Mouse (Mus musculus) midbrain, postnatal 0 days (tissue): Measurements from ENCODE around the gene Psmb9. TPM values are rescaled to one million over a fixed set of nuclear protein-coding genes. Genes with fewer than 3 reads are reported as not detected.

Experiments used
- ATAC-seq: fragments of 200-750 bp; cut with Nextera tagmentation; 2 replicates; pipeline ENCODE4 v1.8.0; 2017; ENCODE audit warnings: moderate number of reproducible peaks, mild to moderate bottlenecking, moderate TSS enrichment, moderate library complexity; ENCODE audit not compliant: low FRiP score
- DNase-seq: peaks from one replicate; pipeline ENCODE4 v3.0.0-alpha.2; 2015; ENCODE audit warnings: low spot score
- H3K27ac ChIP-seq: fragments of 300-500 bp; sonication (generic); 2 replicates; pipeline ENCODE4 v1.5.1; 2014; ENCODE audit warnings: low read depth, mild to moderate bottlenecking, low read length, mixed read lengths
- H3K27me3 ChIP-seq: fragments of 300-500 bp; sonication (generic); 2 replicates; pipeline ENCODE4 v1.6.1; 2014; ENCODE audit warnings: low read length, control low read depth, mixed read lengths; ENCODE audit not compliant: insufficient read depth
- H3K36me3 ChIP-seq: fragments of 300-500 bp; sonication (generic); 2 replicates; pipeline ENCODE4 v1.6.1; 2014; ENCODE audit warnings: low read length, control low read depth, mixed read lengths; ENCODE audit not compliant: insufficient read depth
- H3K4me1 ChIP-seq: fragments of 300-500 bp; sonication (generic); 2 replicates; pipeline ENCODE4 v1.6.1; 2014; ENCODE audit warnings: mild to moderate bottlenecking, control low read depth, antibody characterized with exemption, low read length, mixed read lengths; ENCODE audit not compliant: insufficient read depth
- H3K4me2 ChIP-seq: fragments of 300-500 bp; sonication (generic); 2 replicates; pipeline ENCODE4 v1.6.1; 2014; ENCODE audit warnings: low read depth, mild to moderate bottlenecking, low read length, mixed read lengths; ENCODE audit not compliant: poor library complexity, severe bottlenecking
- H3K4me3 ChIP-seq: fragments of 300-500 bp; sonication (generic); 2 replicates; pipeline ENCODE4 v1.5.1; 2014; ENCODE audit warnings: low read depth, mild to moderate bottlenecking, low read length, moderate library complexity
- H3K9ac ChIP-seq: fragments of 300-500 bp; sonication (generic); replicated peaks from 2 replicates; pipeline ENCODE4 v1.6.1; 2014; ENCODE audit warnings: mild to moderate bottlenecking, low read length, moderate library complexity, mixed read lengths; ENCODE audit not compliant: poor library complexity, severe bottlenecking
- H3K9me3 ChIP-seq: fragments of 300-500 bp; sonication (generic); 2 replicates; pipeline ENCODE4 v1.6.1; 2016; ENCODE audit warnings: low read length, control low read depth
- CTCF ChIP-seq: IDR thresholded peaks from 2 replicates; pipeline ENCODE4 v1.5.1; 2016; ENCODE audit warnings: antibody characterized with exemption, mild to moderate bottlenecking
- WGBS: fragments of 180-500 bp; shearing (Covaris S2); extraction: QIAGEN DNeasy Blood & Tissue Kit; methylation state at CpG from one replicate; pipeline ENCODE4 v1.1.7; 2014; 5-methylcytosine and 5-hydroxymethylcytosine counted together
- polyA plus RNA-seq: library from polyadenylated mRNA; unstranded; fragments of >200 nt; fragmentation: Nextera tagmentation; extraction: Ambion mirVana; gene quantifications from 2 replicates; pipeline ENCODE4 v1.2.1, GENCODE M21; 2015
- total RNA-seq: library from RNA; depleted of rRNA; stranded (reverse); fragments of >200 nt; gene quantifications from 2 replicates; pipeline ENCODE4 v1.2.3, GENCODE M21; 2014

Psmb9 gene
- total and polyA plus RNA-seq, 2 experiments from 2014 or later, result 0.99 to 2.0 TPM

DNA sequence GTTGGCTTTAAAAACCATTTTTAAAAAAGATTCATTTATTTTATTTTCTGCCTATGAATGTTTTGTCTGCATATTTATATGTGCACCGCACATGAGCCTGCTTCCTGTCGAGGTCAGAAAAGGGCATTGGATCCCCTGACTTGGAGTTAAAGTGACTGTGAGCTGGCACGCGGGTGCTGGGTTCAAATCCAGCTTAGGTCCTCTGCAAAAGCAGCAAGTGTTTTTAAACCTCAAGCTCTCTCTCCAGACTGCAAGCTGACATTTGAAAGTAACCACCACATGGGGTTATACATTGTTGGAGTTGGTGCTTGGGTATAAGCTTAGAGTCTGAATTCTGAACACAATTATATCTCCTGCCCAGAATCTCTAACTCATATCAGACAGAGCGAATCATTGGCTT lies 30.4 kb upstream of the Psmb9 start:
- H3K4me1 ChIP-seq, result no peaks in the 10 kb centered on the region
- H3K4me3 ChIP-seq, result no peak overlapping the region
- DNase-seq (no peak), ATAC-seq (no peak)
- no peak overlapping the region for H3K27ac ChIP-seq
- TF ChIP-seq CTCF, result no peak
- H3K36me3 ChIP-seq, result no peaks in the 10 kb centered on the region
- WGBS, result 92% methylated on average over 5 of the region's 5 CpGs
- H3K4me2 ChIP-seq, result no peak overlapping the region
- H3K9ac ChIP-seq, result no peak overlapping the region
- peaks cover 13% of the 10 kb centered on the region for H3K27me3 ChIP-seq
- no peaks in the 10 kb centered on the region for H3K9me3 ChIP-seq

DNA sequence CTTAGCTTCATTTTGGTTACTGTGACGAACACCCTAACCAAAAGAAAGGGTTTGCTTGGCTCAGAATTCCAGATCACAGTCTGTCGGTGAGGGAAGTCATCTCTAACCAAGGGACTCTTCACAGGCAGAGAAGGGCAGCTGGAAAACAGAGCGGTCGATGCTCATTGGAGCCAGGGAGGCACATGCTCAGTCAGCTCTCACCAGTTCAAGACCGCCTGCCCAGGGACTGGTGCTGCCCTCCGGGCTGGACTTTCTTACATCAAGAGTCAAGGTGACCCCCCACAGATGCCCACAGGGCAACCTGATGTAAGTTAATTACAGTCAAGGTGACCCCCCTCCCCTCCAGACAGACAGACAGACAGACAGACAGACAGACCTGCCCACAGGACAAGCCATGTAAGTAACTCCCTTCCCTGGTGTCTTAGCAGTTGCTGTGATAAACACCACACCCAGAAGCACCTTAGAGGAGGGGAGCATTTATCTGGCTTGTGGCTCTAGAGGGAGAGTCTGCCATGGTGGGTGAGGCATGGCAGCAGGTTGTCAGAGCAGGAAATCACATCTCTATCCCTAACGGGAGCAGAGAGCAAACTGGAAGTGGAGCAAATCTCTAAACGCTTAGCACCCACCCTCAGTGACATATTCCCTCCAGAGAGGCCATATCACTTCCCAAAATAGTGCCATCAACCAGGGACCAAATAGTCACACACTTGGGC lies 29.8 kb upstream of the Psmb9 start:
- H3K4me2 ChIP-seq, result no peak overlapping the region
- ATAC-seq (no peak), DNase-seq (no peak)
- peaks cover 16% of the 10 kb centered on the region for H3K27me3 ChIP-seq
- H3K36me3 ChIP-seq, result no peaks in the 10 kb centered on the region
- no peak overlapping the region for H3K9ac ChIP-seq
- WGBS, result 87% methylated on average over 8 of the region's 8 CpGs
- H3K9me3 ChIP-seq, result no peaks in the 10 kb centered on the region
- H3K27ac ChIP-seq, result no peak overlapping the region
- no peak for TF ChIP-seq CTCF
- no peak overlapping the region for H3K4me3 ChIP-seq
- no peaks in the 10 kb centered on the region for H3K4me1 ChIP-seq

DNA sequence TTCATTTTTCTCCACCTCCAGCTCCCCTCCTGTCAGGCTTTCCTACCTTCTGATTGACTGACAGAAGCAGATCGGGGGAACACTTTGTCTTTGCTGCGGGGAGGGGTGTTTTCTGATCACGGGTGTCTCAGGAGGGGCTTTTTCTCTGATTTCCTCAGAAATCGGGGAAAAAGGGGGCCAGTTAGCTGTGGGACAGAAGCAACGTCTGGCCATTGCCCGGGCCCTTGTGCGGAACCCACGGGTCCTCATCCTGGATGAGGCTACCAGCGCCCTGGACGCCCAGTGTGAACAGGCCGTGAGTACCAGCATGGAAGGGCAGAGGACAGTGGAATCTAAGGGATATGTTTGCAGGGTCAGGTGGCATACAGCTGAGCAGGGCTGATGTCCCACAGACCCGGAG lies 27.6 kb upstream of the Psmb9 start:
- no peak for ATAC-seq
- Histone ChIP-seq H3K36me3 (no peaks in the 10 kb centered on the region), H3K4me1 (no peaks in the 10 kb centered on the region), H3K9ac (no peak overlapping the region), H3K27me3 (peaks cover 22% of the 10 kb centered on the region), H3K4me3 (no peak overlapping the region), H3K9me3 (no peaks in the 10 kb centered on the region), H3K27ac (no peak overlapping the region), H3K4me2 (no peak overlapping the region)
- TF ChIP-seq CTCF, result no peak
- 87% methylated on average over 12 of the region's 12 CpGs for WGBS
- no peak for DNase-seq

DNA sequence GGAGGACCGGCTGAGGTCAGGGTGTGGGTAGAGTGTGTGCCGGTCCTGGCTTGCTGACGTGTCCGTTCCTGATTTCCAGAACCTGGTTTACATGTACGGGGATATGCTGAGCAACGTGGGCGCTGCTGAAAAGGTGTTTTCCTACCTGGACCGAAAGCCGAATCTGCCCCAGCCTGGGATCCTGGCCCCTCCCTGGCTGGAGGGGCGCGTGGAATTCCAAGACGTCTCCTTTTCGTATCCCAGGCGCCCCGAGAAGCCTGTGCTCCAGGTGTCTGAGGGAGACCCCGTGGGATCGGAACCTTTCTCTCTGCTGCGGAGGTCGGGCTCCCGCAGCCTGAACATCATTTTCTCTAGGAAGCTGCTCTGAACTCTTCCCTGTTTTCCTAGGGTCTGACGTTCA lies 26.4 kb upstream of the Psmb9 start:
- DNase-seq, result no peak
- Histone ChIP-seq H3K27ac (no peak overlapping the region), H3K4me3 (0 out of 2 replicates have a peak overlapping the region, but pooled peaks have one; percentile 10), H3K4me2 (peak overlapping the region; percentile 28; the same call in 1 of the 2 replicates), H3K27me3 (peaks cover 30% of the 10 kb centered on the region), H3K4me1 (no peaks in the 10 kb centered on the region), H3K9ac (no peak overlapping the region), H3K36me3 (no peaks in the 10 kb centered on the region), H3K9me3 (no peaks in the 10 kb centered on the region)
- ATAC-seq, result no peak
- 46% methylated on average over 21 of the region's 21 CpGs for WGBS
- no peak for TF ChIP-seq CTCF

DNA sequence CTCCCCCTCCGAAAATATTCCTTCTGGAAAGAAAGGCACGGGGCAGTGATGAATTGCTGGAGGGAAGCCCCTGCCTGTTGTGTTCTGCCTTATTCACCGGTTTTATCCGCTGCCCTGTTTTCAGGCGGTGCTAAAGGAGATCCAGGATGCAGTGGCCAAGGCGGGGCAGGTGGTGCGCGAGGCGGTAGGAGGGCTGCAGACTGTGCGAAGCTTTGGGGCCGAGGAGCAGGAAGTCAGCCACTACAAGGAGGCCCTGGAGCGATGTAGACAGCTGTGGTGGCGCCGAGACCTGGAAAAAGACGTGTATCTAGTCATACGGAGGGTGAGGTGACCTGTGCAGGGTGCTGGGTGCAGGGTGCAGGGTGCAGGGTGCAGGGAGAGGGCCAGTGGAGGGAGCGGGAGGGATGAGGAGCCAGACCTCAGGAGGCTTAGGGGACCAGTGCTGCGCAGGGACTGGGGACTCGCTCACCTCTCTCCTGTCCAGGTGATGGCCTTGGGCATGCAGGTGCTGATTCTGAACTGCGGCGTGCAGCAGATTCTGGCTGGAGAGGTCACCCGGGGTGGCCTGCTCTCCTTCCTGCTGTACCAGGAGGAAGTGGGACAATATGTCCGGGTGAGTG lies 24.3 kb upstream of the Psmb9 start:
- ATAC-seq (no peak), DNase-seq (no peak)
- WGBS, result 22% methylated on average over 23 of the region's 23 CpGs
- Histone ChIP-seq H3K9me3 (no peaks in the 10 kb centered on the region), H3K9ac (no peak overlapping the region), H3K4me3 (no peak overlapping the region), H3K4me2 (peak overlapping the region; percentile 20; the same call in 1 of the 2 replicates), H3K27ac (no peak overlapping the region), H3K27me3 (peaks cover 33% of the 10 kb centered on the region), H3K4me1 (no peaks in the 10 kb centered on the region), H3K36me3 (no peaks in the 10 kb centered on the region)
- TF ChIP-seq CTCF, result no peak

- H3K9ac ChIP-seq, result no peak overlapping the region
- H3K4me1 ChIP-seq, result no peaks in the 10 kb centered on the region
- ATAC-seq (no peak), DNase-seq (no peak)
- no peak overlapping the region for H3K4me3 ChIP-seq
- no peak overlapping the region for H3K4me2 ChIP-seq
- no peaks in the 10 kb centered on the region for H3K9me3 ChIP-seq
- no peak overlapping the region for H3K27ac ChIP-seq
- no peaks in the 10 kb centered on the region for H3K36me3 ChIP-seq
- no peak for TF ChIP-seq CTCF
- WGBS, result 69% methylated on average over 3 of the region's 3 CpGs
- H3K27me3 ChIP-seq, result peaks cover 37% of the 10 kb centered on the region
These were observed 23.0 kb upstream of the Psmb9 start for GRCm38 (mm10) chr17:34210599-34210998.
